Mouse (Mus musculus): ENCODE data around the gene Gm28539. TPM values are rescaled to one million over a fixed set of nuclear protein-coding genes. Genes with fewer than 3 reads are reported as not detected.
"Not testable (repeated sequence)": the region's sequence is repeated elsewhere in the genome, so short reads cannot be mapped to it uniquely, and the experiment has no call there.

Gene Gm28539
- polyA plus RNA-seq, 1 experiment from 2014 or later, result not detected

DNA sequence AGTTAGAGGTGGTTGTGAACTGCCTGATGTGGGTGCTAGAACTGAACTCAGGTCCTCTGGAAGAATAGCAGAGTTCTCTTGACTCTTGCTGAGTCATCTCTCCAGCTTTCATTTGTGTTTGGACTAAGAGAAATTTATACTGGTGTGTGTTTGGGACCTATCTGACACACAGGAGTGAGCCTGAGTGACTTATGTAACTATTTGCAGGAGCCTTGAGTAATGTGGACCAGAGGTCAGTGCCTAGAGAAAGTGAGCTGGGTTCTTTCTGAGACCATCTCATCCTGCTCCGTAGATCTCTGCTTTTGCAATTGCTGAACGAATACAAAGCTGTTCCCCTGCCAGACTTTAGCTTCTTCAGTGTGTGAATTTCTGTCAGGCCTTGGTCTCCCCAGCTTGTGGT, 85.4 kb downstream of the Gm28539 start:
- peaks cover 83% of the 10 kb centered on the region for H3K36me3 ChIP-seq
- no peak overlapping the region for H3K4me3 ChIP-seq
- H3K9me3 ChIP-seq, result no peaks in the 10 kb centered on the region
- H3K27me3 ChIP-seq, result no peaks in the 10 kb centered on the region
- H3K27ac ChIP-seq, result no peak overlapping the region
- no peak overlapping the region for H3K9ac ChIP-seq
- ATAC-seq (ENCODE audit: insufficient number of reproducible peaks, low FRiP score, low TSS enrichment, low read depth), result no peak
- H3K4me1 ChIP-seq, result no peaks in the 10 kb centered on the region
- H3K4me2 ChIP-seq, result no peak overlapping the region
- WGBS, result 90% methylated on average over 2 of the region's 2 CpGs

GRCm38 (mm10) chr16:18927963-18928362, 91.6 kb downstream of the Gm28539 start:
- Histone ChIP-seq H3K27me3 (no peaks in the 10 kb centered on the region), H3K9ac (no peak overlapping the region), H3K4me1 (no peaks in the 10 kb centered on the region), H3K36me3 (peaks cover 67% of the 10 kb centered on the region), H3K4me2 (no peak overlapping the region), H3K27ac (no peak overlapping the region), H3K9me3 (no peaks in the 10 kb centered on the region), H3K4me3 (no peak overlapping the region)
- no peak for ATAC-seq (ENCODE audit: insufficient number of reproducible peaks, low FRiP score, low TSS enrichment, low read depth)
- 98% methylated on average over 1 of the region's 1 CpGs for WGBS

DNA sequence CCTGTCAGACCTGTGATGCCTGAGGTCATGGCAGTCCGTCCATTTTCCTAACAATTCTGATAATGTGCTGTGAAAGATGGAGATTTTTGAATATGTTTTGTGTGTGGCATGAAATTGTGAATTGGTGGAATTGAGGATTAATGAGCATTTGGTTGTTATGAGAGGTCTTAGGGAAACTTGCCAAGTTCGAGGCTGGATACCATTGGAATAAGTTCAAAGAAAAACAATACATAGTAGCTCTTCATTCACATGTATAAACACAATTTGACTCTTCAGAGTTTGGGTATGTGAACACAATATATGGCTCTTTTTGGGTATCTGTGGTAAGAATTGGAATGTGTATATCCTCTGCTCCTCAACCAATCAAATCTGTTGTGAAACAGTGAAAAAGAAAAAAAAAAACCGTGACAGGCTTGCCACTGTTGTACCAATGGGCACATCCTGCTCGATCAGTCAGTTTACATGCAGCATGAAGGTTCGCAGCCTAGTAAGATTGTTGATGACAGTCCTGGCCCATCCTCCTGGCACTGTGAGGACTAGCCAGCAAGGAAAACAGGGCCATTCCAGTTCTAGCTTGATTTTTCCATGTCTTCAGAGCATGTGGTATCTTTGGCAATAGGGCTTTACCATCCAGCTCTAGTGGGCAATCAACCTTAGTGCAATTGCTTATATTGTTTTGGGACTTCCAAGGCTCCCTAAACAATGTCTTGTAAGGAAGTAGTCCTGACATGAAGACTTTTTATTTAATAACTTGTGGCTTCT, 102.1 kb downstream of the Gm28539 start:
- ATAC-seq (ENCODE audit: insufficient number of reproducible peaks, low FRiP score, low TSS enrichment, low read depth), result no peak
- no peak overlapping the region for H3K4me3 ChIP-seq
- H3K9ac ChIP-seq, result no peak overlapping the region
- H3K9me3 ChIP-seq, result no peaks in the 10 kb centered on the region
- WGBS, result 84% methylated on average over 5 of the region's 5 CpGs
- peaks cover 47% of the 10 kb centered on the region for H3K36me3 ChIP-seq
- no peaks in the 10 kb centered on the region for H3K4me1 ChIP-seq
- H3K27me3 ChIP-seq, result no peaks in the 10 kb centered on the region
- no peak overlapping the region for H3K27ac ChIP-seq
- no peak overlapping the region for H3K4me2 ChIP-seq

DNA sequence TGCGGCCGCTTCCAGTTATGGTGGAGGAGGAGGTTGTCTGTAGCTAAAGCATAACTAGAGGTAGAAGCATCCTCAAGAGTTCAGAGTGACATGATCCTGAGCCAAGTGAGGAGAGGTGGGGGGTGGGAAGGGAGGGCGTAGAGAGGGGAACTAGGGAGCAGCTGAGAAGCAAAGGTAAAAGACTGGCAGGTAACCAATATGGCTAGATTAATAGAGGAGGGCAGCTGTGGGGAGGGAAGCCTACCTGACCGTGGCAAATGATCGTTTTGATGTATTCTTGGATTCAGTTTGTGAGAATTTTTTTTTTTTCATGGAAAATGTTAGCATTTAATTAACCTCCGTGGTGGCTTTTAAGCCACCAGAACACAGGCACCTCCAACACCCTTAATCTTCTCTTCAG, 107.5 kb downstream of the Gm28539 start:
- Histone ChIP-seq H3K27me3 (no peaks in the 10 kb centered on the region), H3K9ac (no peak overlapping the region), H3K4me1 (no peaks in the 10 kb centered on the region), H3K9me3 (no peaks in the 10 kb centered on the region), H3K4me2 (no peak overlapping the region), H3K27ac (no peak overlapping the region), H3K36me3 (peaks cover 50% of the 10 kb centered on the region), H3K4me3 (no peak overlapping the region)
- no peak for ATAC-seq (ENCODE audit: insufficient number of reproducible peaks, low FRiP score, low TSS enrichment, low read depth)
- 89% methylated on average over 6 of the region's 6 CpGs for whole genome bisulfite sequencing

- H3K9me3 ChIP-seq, result no peaks in the 10 kb centered on the region
- 94% methylated on average over 9 of the region's 9 CpGs for WGBS
- no peak overlapping the region for H3K4me2 ChIP-seq
- no peaks in the 10 kb centered on the region for H3K4me1 ChIP-seq
- no peak overlapping the region for H3K9ac ChIP-seq
- H3K4me3 ChIP-seq, result no peak overlapping the region
- H3K27ac ChIP-seq, result no peak overlapping the region
- no peak for ATAC-seq (ENCODE audit: insufficient number of reproducible peaks, low FRiP score, low TSS enrichment, low read depth)
- H3K36me3 ChIP-seq, result peaks cover 88% of the 10 kb centered on the region
- no peaks in the 10 kb centered on the region for H3K27me3 ChIP-seq
Measured at GRCm38 (mm10) chr16:18948941-18949340, 112.6 kb downstream of the Gm28539 start.

DNA sequence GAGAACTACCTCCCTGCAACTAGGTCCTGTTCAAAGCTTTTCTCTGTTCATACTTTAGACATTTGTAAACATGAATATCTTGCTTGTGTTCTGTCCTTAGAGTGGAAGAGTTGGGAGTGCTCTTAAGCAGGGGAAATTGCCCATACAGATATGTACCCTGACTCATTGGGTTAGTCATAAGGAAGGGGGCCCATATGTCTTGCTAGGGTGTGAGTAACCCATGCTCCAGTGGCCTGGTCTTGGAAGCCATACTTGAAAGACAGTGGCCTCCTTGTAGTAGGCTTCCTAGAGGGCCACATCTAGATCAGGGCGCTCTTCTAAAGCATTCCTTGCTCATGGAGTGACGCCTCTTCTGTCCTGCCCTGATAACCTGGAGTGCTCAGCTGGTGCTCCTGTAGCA, 114.0 kb downstream of the Gm28539 start:
- H3K9ac ChIP-seq, result no peak overlapping the region
- no peaks in the 10 kb centered on the region for H3K27me3 ChIP-seq
- no peak overlapping the region for H3K4me2 ChIP-seq
- no peak overlapping the region for H3K27ac ChIP-seq
- no peak overlapping the region for H3K4me3 ChIP-seq
- H3K36me3 ChIP-seq, result peaks cover 93% of the 10 kb centered on the region
- H3K9me3 ChIP-seq, result no peaks in the 10 kb centered on the region
- no peak for ATAC-seq (ENCODE audit: insufficient number of reproducible peaks, low FRiP score, low TSS enrichment, low read depth)
- WGBS, result 97% methylated on average over 2 of the region's 2 CpGs
- H3K4me1 ChIP-seq, result no peaks in the 10 kb centered on the region

DNA sequence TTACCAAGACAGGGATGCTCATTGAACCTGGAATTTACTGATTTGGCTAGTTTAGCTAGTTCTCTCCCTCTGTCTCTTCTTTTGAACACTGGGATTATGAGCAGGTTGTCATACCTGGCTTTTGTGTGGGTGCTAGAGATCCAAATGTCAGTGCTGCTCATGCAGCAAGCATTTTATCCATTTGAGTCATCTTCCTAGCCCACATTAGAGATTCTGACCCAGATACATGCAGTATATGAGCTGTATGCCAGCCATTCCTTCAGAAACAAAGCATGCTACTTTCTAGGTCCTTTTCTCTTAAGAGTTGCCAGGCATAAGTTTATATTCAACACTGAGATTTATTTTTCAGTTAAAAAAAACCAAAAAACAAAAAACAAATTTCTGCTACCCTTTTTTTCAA, 116.4 kb downstream of the Gm28539 start:
- ATAC-seq (ENCODE audit: insufficient number of reproducible peaks, low FRiP score, low TSS enrichment, low read depth), result no peak
- peaks cover 92% of the 10 kb centered on the region for H3K36me3 ChIP-seq

GRCm38 (mm10) chr16:18955070-18955469, 118.7 kb downstream of the Gm28539 start:
- no peak overlapping the region for H3K4me3 ChIP-seq
- no peak overlapping the region for H3K4me2 ChIP-seq
- H3K9me3 ChIP-seq, result peaks cover 4% of the 10 kb centered on the region
- H3K9ac ChIP-seq, result no peak overlapping the region
- H3K4me1 ChIP-seq, result no peaks in the 10 kb centered on the region
- 82% methylated on average over 3 of the region's 3 CpGs for WGBS
- H3K27me3 ChIP-seq, result no peaks in the 10 kb centered on the region
- no peak for ATAC-seq (ENCODE audit: insufficient number of reproducible peaks, low FRiP score, low TSS enrichment, low read depth)
- no peak overlapping the region for H3K27ac ChIP-seq
- H3K36me3 ChIP-seq, result peaks cover 78% of the 10 kb centered on the region

More for the DNA sequence above, 116.4 kb downstream of the Gm28539 start:
- no peaks in the 10 kb centered on the region for H3K4me1 ChIP-seq
- no peak overlapping the region for H3K9ac ChIP-seq
- no peak overlapping the region for H3K4me2 ChIP-seq
- H3K27ac ChIP-seq, result no peak overlapping the region
- H3K27me3 ChIP-seq, result no peaks in the 10 kb centered on the region
- no peaks in the 10 kb centered on the region for H3K9me3 ChIP-seq
- H3K4me3 ChIP-seq, result no peak overlapping the region

GRCm38 (mm10) chr16:18963486-18963885, 127.1 kb downstream of the Gm28539 start:
- H3K27ac ChIP-seq, result no peak overlapping the region
- ATAC-seq (ENCODE audit: insufficient number of reproducible peaks, low FRiP score, low TSS enrichment, low read depth), result no peak
- peaks cover 63% of the 10 kb centered on the region for H3K36me3 ChIP-seq
- H3K9me3 ChIP-seq, result no peaks in the 10 kb centered on the region
- H3K4me3 ChIP-seq, result no peak overlapping the region
- H3K27me3 ChIP-seq, result no peaks in the 10 kb centered on the region
- no peak overlapping the region for H3K4me2 ChIP-seq
- H3K4me1 ChIP-seq, result no peaks in the 10 kb centered on the region
- no peak overlapping the region for H3K9ac ChIP-seq

- ATAC-seq (ENCODE audit: insufficient number of reproducible peaks, low FRiP score, low TSS enrichment, low read depth), result no peak
- Histone ChIP-seq H3K27ac (no peak overlapping the region), H3K9me3 (no peaks in the 10 kb centered on the region), H3K4me1 (no peaks in the 10 kb centered on the region), H3K4me2 (no peak overlapping the region), H3K9ac (no peak overlapping the region), H3K4me3 (no peak overlapping the region), H3K36me3 (peaks cover 48% of the 10 kb centered on the region), H3K27me3 (no peaks in the 10 kb centered on the region)
- 89% methylated on average over 9 of the region's 9 CpGs for WGBS
Measured at GRCm38 (mm10) chr16:18969420-18970128, 133.2 kb downstream of the Gm28539 start.

DNA sequence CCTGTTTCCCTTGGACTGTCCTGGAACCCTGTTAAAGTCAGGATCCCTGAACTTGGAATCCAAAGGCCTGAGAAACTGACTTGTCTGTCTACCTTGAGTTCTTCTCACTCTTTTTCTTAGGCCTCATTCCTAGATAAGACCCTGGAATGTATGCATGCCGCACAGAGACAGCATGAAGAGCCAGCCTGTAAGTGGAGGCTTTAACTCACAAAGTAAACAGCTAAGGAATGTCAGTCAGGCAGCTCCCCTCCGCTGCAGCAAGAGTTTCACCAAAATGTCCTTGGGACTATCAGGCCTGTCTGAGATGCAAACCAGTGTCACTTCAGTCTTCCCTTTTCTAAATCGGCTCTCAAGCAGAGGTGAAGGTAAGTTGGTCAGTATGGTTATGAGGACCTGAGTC, 134.5 kb downstream of the Gm28539 start:
- no peak overlapping the region for H3K9ac ChIP-seq
- H3K4me3 ChIP-seq, result no peak overlapping the region
- ATAC-seq (ENCODE audit: insufficient number of reproducible peaks, low FRiP score, low TSS enrichment, low read depth), result no peak
- no peaks in the 10 kb centered on the region for H3K4me1 ChIP-seq
- H3K27me3 ChIP-seq, result no peaks in the 10 kb centered on the region
- peaks cover 40% of the 10 kb centered on the region for H3K36me3 ChIP-seq
- no peaks in the 10 kb centered on the region for H3K9me3 ChIP-seq
- no peak overlapping the region for H3K4me2 ChIP-seq
- H3K27ac ChIP-seq, result no peak overlapping the region
- 84% methylated on average over 3 of the region's 3 CpGs for WGBS

- H3K36me3 ChIP-seq, result peaks cover 10% of the 10 kb centered on the region
- WGBS, result 84% methylated on average over 23 of the region's 23 CpGs
- H3K27me3 ChIP-seq; H3K9me3 ChIP-seq; H3K27ac ChIP-seq; ATAC-seq (ENCODE audit: insufficient number of reproducible peaks, low FRiP score, low TSS enrichment, low read depth); H3K4me2 ChIP-seq; H3K4me3 ChIP-seq; H3K9ac ChIP-seq; H3K4me1 ChIP-seq: not testable (repeated sequence)
Measured at GRCm38 (mm10) chr16:18975665-18976064, 139.3 kb downstream of the Gm28539 start.

Data from limb, embryonic 15.5 days (tissue).